ENCODE assay signal across 10 mouse cellular contexts in the genomic region with DNA sequence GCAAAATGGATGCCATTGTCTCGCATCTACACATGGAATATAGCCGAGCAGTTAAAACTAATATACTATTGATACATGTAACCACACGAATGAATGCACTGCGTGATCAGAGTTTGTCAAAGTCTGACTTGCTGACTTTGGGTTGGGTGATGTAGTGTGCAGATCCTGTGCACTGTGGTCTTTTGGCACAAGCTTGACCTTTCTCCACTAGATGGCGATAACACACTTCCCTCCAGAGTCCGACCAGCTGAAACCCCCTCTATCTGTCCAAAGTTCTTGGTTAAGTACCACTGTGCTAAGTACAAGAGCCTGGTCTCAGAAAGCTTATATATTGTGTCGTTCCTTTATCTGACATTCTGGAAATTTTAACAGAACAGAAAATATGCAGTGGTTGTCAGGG.
DNase-seq lines count a peak whose midpoint lies in the region; ATAC-seq and TF ChIP-seq lines count a peak whose summit lies in the region.
"Had no signal": no experiment of that assay in that cellular context is flagged by ENCODE, and none has a peak within 500 bp of the region (broad histone marks: within the 10 kb centered on the region; RNA-seq: fewer than 3 reads in every experiment).

No protein-coding gene starts in this region.

- no peak overlapping the region for H3K27ac ChIP-seq in lung, embryonic 14.5 days (ENCODE audit: low read depth)
- no peak overlapping the region for H3K27ac ChIP-seq in embryonic facial prominence, embryonic 14.5 days (replicated peaks; ENCODE audit: low read depth, low read length)
- H3K27ac ChIP-seq: heart, embryonic 13.5 days had no signal

- WGBS in lung, embryonic 14.5 days, result 34% methylated on average over 7 of the region's 7 CpGs
- WGBS in embryonic facial prominence, embryonic 14.5 days, result 36% methylated on average over 7 of the region's 7 CpGs

- H3K36me3 ChIP-seq in lung, embryonic 14.5 days (ENCODE audit: insufficient read depth), result no peaks in the 10 kb centered on the region
- no peaks in the 10 kb centered on the region for H3K36me3 ChIP-seq in embryonic facial prominence, embryonic 14.5 days (ENCODE audit: control insufficient read depth, insufficient read depth, low read length)
- H3K36me3 ChIP-seq: heart, embryonic 13.5 days had no signal

- H3K4me2 ChIP-seq in lung, embryonic 14.5 days, result no peak overlapping the region
- H3K4me2 ChIP-seq in embryonic facial prominence, embryonic 14.5 days (ENCODE audit: low read depth, low read length), result no peak overlapping the region
- H3K4me2 ChIP-seq: heart, embryonic 13.5 days had no signal

- no peaks in the 10 kb centered on the region for H3K4me1 ChIP-seq in lung, embryonic 14.5 days (ENCODE audit: insufficient read depth)
- no peaks in the 10 kb centered on the region for H3K4me1 ChIP-seq in embryonic facial prominence, embryonic 14.5 days (ENCODE audit: control insufficient read depth, insufficient read depth, low read length)
- H3K4me1 ChIP-seq: heart, embryonic 13.5 days had no signal

- peak; percentile 8 for DNase-seq in cerebellum, adult 9-10 months
- no peak for DNase-seq in cerebellum, postnatal 36 days
- peak; percentile 86 for DNase-seq in lung, embryonic 14.5 days
- no peak for DNase-seq in lung, adult 18-20 months
- peak; percentile 56 for DNase-seq in embryonic facial prominence, embryonic 14.5 days (ENCODE audit: low spot score)
- peak; percentile 10 for DNase-seq in lung, postnatal 14 days
- DNase-seq in urinary bladder, adult 2 months (ENCODE audit: low spot score), result no peak
- no peak for DNase-seq in urinary bladder, postnatal 10 days (ENCODE audit: low spot score)

- ATAC-seq in lung, embryonic 14.5 days (ENCODE audit: insufficient read depth), result peak; percentile 52; the same call in 1 of the 2 replicates
- peak; percentile 57; the same call in 1 of the 2 replicates for ATAC-seq in embryonic facial prominence, embryonic 14.5 days (ENCODE audit: low read depth)

- TF ChIP-seq CTCF in lung, embryonic 14.5 days (IDR thresholded peaks at IDR 0.05; ENCODE audit: low read depth), result peak; percentile 81

- H3K27me3 ChIP-seq in lung, embryonic 14.5 days (ENCODE audit: insufficient read depth, low read length), result no peaks in the 10 kb centered on the region
- no peaks in the 10 kb centered on the region for H3K27me3 ChIP-seq in embryonic facial prominence, embryonic 14.5 days (replicated peaks; ENCODE audit: control insufficient read depth, insufficient read depth, low read length)
- H3K27me3 ChIP-seq: heart, embryonic 13.5 days had no signal

- no peaks in the 10 kb centered on the region for H3K9me3 ChIP-seq in lung, embryonic 14.5 days (ENCODE audit: low read depth, low read length)
- no peaks in the 10 kb centered on the region for H3K9me3 ChIP-seq in embryonic facial prominence, embryonic 14.5 days (ENCODE audit: control insufficient read depth, low read length)
- H3K9me3 ChIP-seq: heart, embryonic 13.5 days had no signal

- no peak overlapping the region for H3K9ac ChIP-seq in lung, embryonic 14.5 days
- no peak overlapping the region for H3K9ac ChIP-seq in embryonic facial prominence, embryonic 14.5 days (ENCODE audit: low read depth, low read length)
- H3K9ac ChIP-seq: heart, embryonic 13.5 days had no signal

- no peak overlapping the region for H3K4me3 ChIP-seq in lung, embryonic 14.5 days (ENCODE audit: low read depth, low read length)
- H3K4me3 ChIP-seq in embryonic facial prominence, embryonic 14.5 days (ENCODE audit: low read depth, low read length), result no peak overlapping the region
- H3K4me3 ChIP-seq: heart, embryonic 13.5 days; myocyte had no signal

Comparison
In these comparisons a context has a peak if more than half of its experiments do, and no peak if none do; other contexts are left out.
1. DNase-seq: peak in cerebellum, adult 9-10 months (single experiment), lung, embryonic 14.5 days (single experiment), embryonic facial prominence, embryonic 14.5 days (single experiment) and lung, postnatal 14 days (single experiment); none in cerebellum, postnatal 36 days (0 of 2), lung, adult 18-20 months (0 of 2), urinary bladder, adult 2 months (single experiment) and urinary bladder, postnatal 10 days (single experiment).